Mouse (Mus musculus): ENCODE results near the gene Nucb2. TPM values are rescaled to one million over a fixed set of nuclear protein-coding genes. Genes with fewer than 3 reads are reported as not detected.

The Nucb2 gene
- polyA plus RNA-seq (2012; ENCODE audit: insufficient read depth, insufficient read length, missing spikeins), result 52.9 and 55.8 TPM in 2 replicates

- peak within 1 kb of the TSS; percentile 74 for H3K4me3 ChIP-seq (ENCODE audit: insufficient read depth, low read length)
- TF ChIP-seq CTCF (IDR thresholded peaks at IDR 0.05; ENCODE audit: low read depth, low read length) (no peak), POLR2A (IDR thresholded peaks at IDR 0.05; ENCODE audit: borderline replicate concordance, low read depth, low read length) (0 out of 2 replicates have a peak, but pooled peaks have one; percentile 46)
- peaks cover 7% of the 10 kb centered on the region for H3K4me1 ChIP-seq (ENCODE audit: control insufficient read depth, insufficient read depth, low read length)
- 0 out of 2 replicates have a peak within 1 kb of the TSS, but pooled peaks have one; percentile 10 for H3K27ac ChIP-seq (ENCODE audit: insufficient read depth, low read depth, low read length)
Measured at GRCm38 (mm10) chr7:116503879-116504817, at the start of gene Nucb2. Gene Nucb2 (plus strand): TSS chr7:116504369.

GRCm38 (mm10) chr7:116456964-116457363 is 47.2 kb upstream of the Nucb2 start:
- no peak for TF ChIP-seq POLR2A (IDR thresholded peaks at IDR 0.05; ENCODE audit: borderline replicate concordance, low read depth, low read length)
- TF ChIP-seq CTCF (IDR thresholded peaks at IDR 0.05; ENCODE audit: low read depth, low read length), result no peak
- Histone ChIP-seq H3K27ac (ENCODE audit: insufficient read depth, low read depth, low read length) (peak overlapping the region; percentile 85), H3K4me3 (ENCODE audit: insufficient read depth, low read length) (no peak overlapping the region)

GRCm38 (mm10) chr7:116457391-116457790 is 46.8 kb upstream of the Nucb2 start:
- TF ChIP-seq CTCF (IDR thresholded peaks at IDR 0.05; ENCODE audit: low read depth, low read length), result no peak
- TF ChIP-seq POLR2A (IDR thresholded peaks at IDR 0.05; ENCODE audit: borderline replicate concordance, low read depth, low read length), result no peak
- Histone ChIP-seq H3K27ac (ENCODE audit: insufficient read depth, low read depth, low read length) (peak overlapping the region; percentile 85), H3K4me3 (ENCODE audit: insufficient read depth, low read length) (no peak overlapping the region), H3K4me1 (ENCODE audit: control insufficient read depth, insufficient read depth, low read length) (peaks cover 50% of the 10 kb centered on the region)

More at GRCm38 (mm10) chr7:116456964-116457363, 47.2 kb upstream of the Nucb2 start:
- H3K4me1 ChIP-seq (ENCODE audit: control insufficient read depth, insufficient read depth, low read length), result peaks cover 46% of the 10 kb centered on the region

GRCm38 (mm10) chr7:116458985-116459441 is 45.2 kb upstream of the Nucb2 start:
- Histone ChIP-seq H3K4me3 (ENCODE audit: insufficient read depth, low read length) (no peak overlapping the region), H3K4me1 (ENCODE audit: control insufficient read depth, insufficient read depth, low read length) (peaks cover 52% of the 10 kb centered on the region), H3K27ac (ENCODE audit: insufficient read depth, low read depth, low read length) (peak overlapping the region; percentile 85)
- TF ChIP-seq POLR2A (IDR thresholded peaks at IDR 0.05; ENCODE audit: borderline replicate concordance, low read depth, low read length) (no peak), CTCF (IDR thresholded peaks at IDR 0.05; ENCODE audit: low read depth, low read length) (no peak)

- TF ChIP-seq POLR2A (IDR thresholded peaks at IDR 0.05; ENCODE audit: borderline replicate concordance, low read depth, low read length), result no peak
- no peak for TF ChIP-seq CTCF (IDR thresholded peaks at IDR 0.05; ENCODE audit: low read depth, low read length)
- peaks cover 45% of the 10 kb centered on the region for H3K4me1 ChIP-seq (ENCODE audit: control insufficient read depth, insufficient read depth, low read length)
- H3K4me3 ChIP-seq (ENCODE audit: insufficient read depth, low read length), result no peak overlapping the region
- peak overlapping the region; percentile 65 for H3K27ac ChIP-seq (ENCODE audit: insufficient read depth, low read depth, low read length)
Measured at GRCm38 (mm10) chr7:116462114-116462513, 42.1 kb upstream of the Nucb2 start.

GRCm38 (mm10) chr7:116475836-116476235 is 28.3 kb upstream of the Nucb2 start:
- Histone ChIP-seq H3K27ac (ENCODE audit: insufficient read depth, low read depth, low read length) (peak overlapping the region; percentile 53), H3K4me1 (ENCODE audit: control insufficient read depth, insufficient read depth, low read length) (peaks cover 20% of the 10 kb centered on the region), H3K4me3 (ENCODE audit: insufficient read depth, low read length) (peak overlapping the region; percentile 31)
- TF ChIP-seq POLR2A (IDR thresholded peaks at IDR 0.05; ENCODE audit: borderline replicate concordance, low read depth, low read length), result no peak
- no peak for TF ChIP-seq CTCF (IDR thresholded peaks at IDR 0.05; ENCODE audit: low read depth, low read length)

GRCm38 (mm10) chr7:116476264-116476663 is 27.9 kb upstream of the Nucb2 start:
- TF ChIP-seq POLR2A (IDR thresholded peaks at IDR 0.05; ENCODE audit: borderline replicate concordance, low read depth, low read length), result no peak
- peak overlapping the region; percentile 53 for H3K27ac ChIP-seq (ENCODE audit: insufficient read depth, low read depth, low read length)
- peak overlapping the region; percentile 31 for H3K4me3 ChIP-seq (ENCODE audit: insufficient read depth, low read length)
- peaks cover 20% of the 10 kb centered on the region for H3K4me1 ChIP-seq (ENCODE audit: control insufficient read depth, insufficient read depth, low read length)

GRCm38 (mm10) chr7:116483106-116483505 is 21.1 kb upstream of the Nucb2 start:
- H3K4me3 ChIP-seq (ENCODE audit: insufficient read depth, low read length), result no peak overlapping the region
- peaks cover 3% of the 10 kb centered on the region for H3K4me1 ChIP-seq (ENCODE audit: control insufficient read depth, insufficient read depth, low read length)
- TF ChIP-seq POLR2A (IDR thresholded peaks at IDR 0.05; ENCODE audit: borderline replicate concordance, low read depth, low read length), result no peak
- TF ChIP-seq CTCF (IDR thresholded peaks at IDR 0.05; ENCODE audit: low read depth, low read length), result no peak
- H3K27ac ChIP-seq (ENCODE audit: insufficient read depth, low read depth, low read length), result no peak overlapping the region

- H3K27ac ChIP-seq (ENCODE audit: insufficient read depth, low read depth, low read length), result no peak overlapping the region
- H3K4me1 ChIP-seq (ENCODE audit: control insufficient read depth, insufficient read depth, low read length), result peaks cover 3% of the 10 kb centered on the region
- H3K4me3 ChIP-seq (ENCODE audit: insufficient read depth, low read length), result no peak overlapping the region
- no peak for TF ChIP-seq CTCF (IDR thresholded peaks at IDR 0.05; ENCODE audit: low read depth, low read length)
- TF ChIP-seq POLR2A (IDR thresholded peaks at IDR 0.05; ENCODE audit: borderline replicate concordance, low read depth, low read length), result no peak
Measured at GRCm38 (mm10) chr7:116483782-116484181, 20.4 kb upstream of the Nucb2 start.

- Histone ChIP-seq H3K4me1 (ENCODE audit: control insufficient read depth, insufficient read depth, low read length) (peaks cover 3% of the 10 kb centered on the region), H3K27ac (ENCODE audit: insufficient read depth, low read depth, low read length) (no peak overlapping the region), H3K4me3 (ENCODE audit: insufficient read depth, low read length) (no peak overlapping the region)
- TF ChIP-seq CTCF (IDR thresholded peaks at IDR 0.05; ENCODE audit: low read depth, low read length) (no peak), POLR2A (IDR thresholded peaks at IDR 0.05; ENCODE audit: borderline replicate concordance, low read depth, low read length) (no peak)
Measured at GRCm38 (mm10) chr7:116484213-116484612, 20.0 kb upstream of the Nucb2 start.

Measured in bone marrow macrophage, adult 2 months (primary cell).